Mouse (Mus musculus) left cerebral cortex, adult 2 months (tissue): ENCODE measurements around the gene Ube4a. TPM values are rescaled to one million over a fixed set of nuclear protein-coding genes. Genes with fewer than 3 reads are reported as not detected.
A peak's percentile ranks its signal among the peaks of the same experiment; 100 is the strongest.
"Not testable (repeated sequence)": the region's sequence is repeated elsewhere in the genome, so short reads cannot be mapped to it uniquely, and the experiment has no call there.

Experiments used
- DNase-seq, 2 experiments: peaks; one replicate each; pipeline ENCODE4 v3.0.0; 2021 to 2022; ENCODE audit warnings: low spot score in 2 of 2, mixed read lengths in 1 of 2; ENCODE audit errors: extremely low spot score in 1 of 2
- H3K27ac ChIP-seq: fragments of 200-600 bp; 2 replicates; pipeline ENCODE4 v1.8.1; 2022
- H3K4me3 ChIP-seq: fragments of 200-600 bp; 2 replicates; pipeline ENCODE4 v1.8.1; 2022
- CTCF ChIP-seq: fragments of 200-600 bp; IDR thresholded peaks from 2 replicates; pipeline ENCODE4 v1.8.1; 2022; ENCODE audit warnings: antibody characterized with exemption, mild to moderate bottlenecking, moderate library complexity
- intact Hi-C: fragments of 180-260 bp; cut with DNase I; formaldehyde crosslinking; loops from one replicate; pipeline ENCODE4 v1.15.1; 2025
- total RNA-seq, 2 experiments: library from RNA; stranded (reverse); gene quantifications; 2 replicates each; pipeline ENCODE4 v1.2.3; 2021

Gene Ube4a
- total RNA-seq, 2 experiments from 2014 or later, result 66.4 to 68.0 TPM

GRCm38 (mm10) chr9:44979806-44980205, 14.4 kb upstream of the Ube4a start:
- Histone ChIP-seq H3K4me3 (no peak overlapping the region), H3K27ac (no peak overlapping the region)
- no peak for DNase-seq
- intact Hi-C loops, result no loop called here
- TF ChIP-seq CTCF, result no peak

- no peak for DNase-seq
- intact Hi-C loops, result no loop called here
- H3K4me3 ChIP-seq, result no peak overlapping the region
- TF ChIP-seq CTCF, result no peak
- H3K27ac ChIP-seq, result no peak overlapping the region
These were observed 12.4 kb upstream of the Ube4a start for GRCm38 (mm10) chr9:44977813-44978212.

DNA sequence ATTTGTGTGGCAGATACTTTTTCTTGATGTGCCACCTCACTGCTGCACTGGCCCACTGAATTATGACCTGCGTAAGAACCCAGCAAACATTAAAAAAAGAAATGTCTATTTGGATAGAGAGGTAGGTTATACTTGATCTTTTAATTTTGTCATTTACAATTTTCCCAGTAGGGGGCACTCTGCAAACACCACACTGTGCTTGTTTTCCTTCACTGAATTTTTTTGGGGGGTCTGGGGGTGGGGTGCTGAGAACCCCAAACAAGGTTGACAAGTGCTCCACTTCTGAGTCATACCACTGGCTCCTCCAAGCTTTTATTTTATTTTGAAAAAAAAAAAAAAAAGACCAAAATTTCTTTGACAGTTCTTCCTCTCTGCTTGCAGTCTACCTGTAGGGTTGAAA, 4.0 kb upstream of the Ube4a start:
- intact Hi-C loops, result loop anchor here (1.0 to 5.0 kb wide), 2 partner anchors 132 to 177 kb away; no protein-coding TSS in a partner anchor
- no peak for DNase-seq
- TF ChIP-seq CTCF, result peak; percentile 43
- H3K4me3 ChIP-seq, result no peak overlapping the region
- no peak overlapping the region for H3K27ac ChIP-seq

DNA sequence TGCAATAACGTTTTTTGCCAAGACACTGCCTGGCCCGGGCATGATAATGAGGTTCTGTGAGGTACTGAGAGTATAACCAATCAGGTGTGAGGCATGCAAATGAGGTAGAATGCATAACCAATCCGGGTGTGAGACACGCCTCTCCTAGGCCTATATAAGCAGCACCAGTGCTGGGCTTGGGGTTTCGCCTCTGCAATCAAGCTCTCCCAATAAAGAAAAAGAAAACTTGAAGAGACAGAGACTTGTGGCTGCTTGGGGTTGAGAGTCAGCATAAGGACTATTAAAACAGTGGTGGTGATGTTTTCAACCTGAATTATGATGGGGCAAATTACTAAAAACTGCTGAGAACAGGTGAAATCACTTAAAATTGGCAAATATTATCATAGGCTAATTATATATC, 2.4 kb upstream of the Ube4a start:
- intact Hi-C loops, result loop anchor here (5.0 kb wide), 1 partner anchor 130 kb away; no protein-coding TSS in a partner anchor
- not testable (repeated sequence) for H3K4me3 ChIP-seq, DNase-seq, H3K27ac ChIP-seq

GRCm38 (mm10) chr9:44966815-44967242, 1.4 kb upstream of the Ube4a start:
- Histone ChIP-seq H3K27ac (no peak overlapping the region), H3K4me3 (no peak overlapping the region)
- peak; percentile 76 for TF ChIP-seq CTCF
- intact Hi-C loops, result loop anchor here (1.0 to 5.0 kb wide), 2 partner anchors 130 to 178 kb away; no protein-coding TSS in a partner anchor
- peak; percentile 46 to 54 for DNase-seq

GRCm38 (mm10) chr9:44965833-44966466, 550 bp upstream of the Ube4a start:
- Histone ChIP-seq H3K27ac (peak overlapping the region; percentile 86), H3K4me3 (peak overlapping the region; percentile 68)
- TF ChIP-seq CTCF, result no peak
- no peak for DNase-seq
- intact Hi-C loops, result loop anchor here (1.0 to 5.0 kb wide), 4 partner anchors 89 to 193 kb away; partner anchors contain the start of gene Mpzl3

GRCm38 (mm10) chr9:44954432-44954831, 11.0 kb downstream of the Ube4a start:
- H3K27ac ChIP-seq, result no peak overlapping the region
- no peak for TF ChIP-seq CTCF
- intact Hi-C loops, result no loop called here
- DNase-seq, result no peak
- no peak overlapping the region for H3K4me3 ChIP-seq

DNA sequence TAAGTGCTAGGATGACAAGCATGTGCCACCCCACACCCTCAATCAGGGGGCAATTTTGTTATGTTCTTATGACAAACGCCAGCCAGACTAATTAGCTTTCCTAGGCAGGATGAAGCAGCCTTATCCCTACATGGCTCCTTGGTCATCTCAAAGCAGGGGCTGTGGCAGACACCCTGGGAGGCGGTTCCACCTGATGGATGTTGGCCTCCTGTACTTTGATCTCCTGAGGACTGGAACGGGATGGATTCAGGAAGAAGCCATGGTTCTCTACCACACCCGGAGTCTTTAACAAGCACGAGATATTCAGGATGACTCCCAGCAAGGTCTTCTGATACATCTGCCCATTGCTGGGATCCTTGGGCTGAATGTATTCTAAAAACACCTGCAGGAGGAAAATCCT, 17.6 kb downstream of the Ube4a start:
- intact Hi-C loops, result no loop called here
- H3K4me3 ChIP-seq, result no peak overlapping the region
- no peak overlapping the region for H3K27ac ChIP-seq
- TF ChIP-seq CTCF, result no peak
- no peak for DNase-seq

DNA sequence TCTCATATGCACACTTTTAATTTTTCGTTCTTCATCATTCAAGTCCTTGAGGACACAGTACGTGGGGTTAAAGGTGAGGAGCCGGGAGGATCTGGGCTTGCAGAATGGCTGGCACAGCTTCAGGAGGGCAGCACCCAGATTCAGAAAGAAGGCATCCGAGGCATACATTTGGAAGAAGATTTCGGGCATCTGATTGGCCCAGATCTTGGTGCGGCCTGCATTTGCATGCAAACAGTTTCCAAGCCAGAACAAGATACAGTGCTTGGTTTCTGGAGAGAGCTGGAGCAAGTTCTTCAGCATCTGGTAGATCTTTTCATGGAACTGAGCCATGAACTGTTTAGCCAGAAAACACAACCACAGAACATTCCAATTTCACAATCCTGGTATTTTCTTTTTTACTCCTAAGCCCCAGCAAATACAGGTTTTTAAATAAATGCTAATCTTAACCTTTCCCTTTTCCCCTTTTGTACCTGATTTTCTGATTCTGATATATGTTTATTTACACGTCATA, 19.2 kb downstream of the Ube4a start:
- intact Hi-C loops, result no loop called here
- no peak overlapping the region for H3K27ac ChIP-seq
- H3K4me3 ChIP-seq, result no peak overlapping the region
- TF ChIP-seq CTCF, result no peak
- no peak for DNase-seq

GRCm38 (mm10) chr9:44942421-44942820, 23.0 kb downstream of the Ube4a start:
- Histone ChIP-seq H3K4me3 (no peak overlapping the region), H3K27ac (no peak overlapping the region)
- no peak for TF ChIP-seq CTCF
- DNase-seq, result no peak
- intact Hi-C loops, result no loop called here

GRCm38 (mm10) chr9:44941756-44942155, 23.6 kb downstream of the Ube4a start:
- Histone ChIP-seq H3K4me3 (no peak overlapping the region), H3K27ac (no peak overlapping the region)
- no peak for DNase-seq
- intact Hi-C loops, result no loop called here
- no peak for TF ChIP-seq CTCF

- TF ChIP-seq CTCF, result peak; percentile 18; the same call in 1 of the 2 replicates
- intact Hi-C loops, result loop anchor here (2.0 to 5.0 kb wide), 3 partner anchors 41 to 149 kb away; partner anchors contain the start of gene Kmt2a
- Histone ChIP-seq H3K4me3 (peak overlapping the region; percentile 100), H3K27ac (peak overlapping the region; percentile 99)
- no peak for DNase-seq
These were observed 43.9 kb downstream of the Ube4a start for GRCm38 (mm10) chr9:44921543-44921942.

DNA sequence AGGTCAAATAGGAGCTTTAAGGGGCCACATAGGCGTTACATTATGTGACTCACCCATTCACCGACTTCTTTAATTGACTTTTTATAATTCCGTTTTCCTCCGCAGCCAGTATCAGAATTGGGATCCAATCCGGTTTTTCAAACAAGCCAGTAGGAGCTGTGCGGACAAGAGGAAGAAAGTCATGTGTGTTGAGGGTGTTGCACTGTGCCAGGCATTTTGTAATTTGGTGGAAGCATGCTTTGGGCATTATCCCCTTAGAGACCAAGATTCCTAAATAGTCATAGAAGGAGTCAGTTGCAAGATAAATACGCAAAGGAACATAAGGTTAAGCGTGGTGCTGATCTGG, 44.3 kb downstream of the Ube4a start:
- peak overlapping the region; percentile 99 for H3K27ac ChIP-seq
- intact Hi-C loops, result loop anchor here (2.0 to 5.0 kb wide), 3 partner anchors 40 to 148 kb away; partner anchors contain the start of gene Kmt2a
- H3K4me3 ChIP-seq, result peak overlapping the region; percentile 100
- TF ChIP-seq CTCF, result no peak
- DNase-seq, result no peak
